Mouse (Mus musculus): ENCODE results near the gene Ipmk.

The Ipmk gene

GRCm38 (mm10) chr10:71341290-71341689 is 6.3 kb upstream of the Ipmk start:
- DNase-seq = no peak

GRCm38 (mm10) chr10:71342030-71342805 is 5.3 kb upstream of the Ipmk start:
- DNase-seq = peak; percentile 27 to 42

DNA sequence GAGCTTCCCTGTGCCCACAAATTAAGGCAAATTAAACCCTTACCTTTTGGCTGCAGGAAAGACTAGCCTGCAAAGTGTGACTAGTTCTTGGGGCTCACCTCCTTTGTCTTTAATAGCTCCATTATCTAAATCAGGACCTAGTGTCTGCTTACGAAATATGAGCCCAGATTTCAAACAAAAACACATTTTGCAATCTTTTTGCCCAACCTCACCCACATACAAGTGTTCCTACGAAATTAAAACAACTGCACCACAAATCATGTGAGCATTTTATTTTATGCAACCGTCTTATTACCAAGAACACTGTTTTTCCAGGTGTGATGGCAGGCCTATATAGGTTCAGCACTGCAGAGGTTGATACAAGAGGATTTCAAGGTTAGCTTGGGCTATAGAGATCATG is 4.4 kb upstream of the Ipmk start:
- DNase-seq = no peak

- peak in 1 of 2 experiments; percentile 17 for DNase-seq
These were observed 3.8 kb upstream of the Ipmk start for GRCm38 (mm10) chr10:71343567-71344265.

DNA sequence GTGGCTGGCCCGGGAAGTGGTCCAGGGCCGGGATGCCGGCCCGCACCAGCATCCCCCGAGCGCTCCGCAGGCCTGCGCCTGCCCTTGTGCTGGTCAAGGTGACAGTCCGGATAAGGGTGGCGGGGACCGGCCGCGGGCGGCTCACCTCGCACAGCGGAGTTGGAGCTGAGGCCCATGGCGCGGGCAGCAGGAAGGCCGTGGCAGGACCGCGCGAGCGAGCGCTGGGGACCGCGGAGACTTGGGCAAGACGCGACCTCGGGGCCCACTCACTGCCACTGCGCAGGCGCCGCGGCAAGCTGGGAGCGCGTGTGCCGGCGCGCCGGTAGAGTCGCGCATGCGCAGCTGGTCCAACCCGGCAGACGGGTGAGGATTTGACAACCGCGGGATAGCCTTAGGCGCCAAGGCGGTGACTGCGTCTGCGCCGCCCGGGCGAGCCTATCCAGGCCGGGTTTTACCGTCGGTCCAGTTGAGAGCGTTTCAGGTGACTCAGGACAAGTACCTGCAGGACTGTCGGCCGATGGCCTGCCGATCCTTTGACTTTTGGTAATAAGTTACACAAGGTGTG is 2.9 kb upstream of the Ipmk start, which contains the start of gene Cisd1:
Gene Cisd1, minus strand, starts transcription at position 376 of the 565 bp plus-strand sequence.
- DNase-seq = peak; percentile 98 to 99

- no peak for DNase-seq
These were observed 1.5 kb upstream of the Ipmk start for GRCm38 (mm10) chr10:71346106-71346505.

- peak; percentile 27 to 86 for DNase-seq
These were observed 648 bp upstream of the Ipmk start for GRCm38 (mm10) chr10:71346722-71347508.

- DNase-seq = no peak
These were observed 537 bp downstream of the Ipmk start for GRCm38 (mm10) chr10:71347964-71348636.

DNA sequence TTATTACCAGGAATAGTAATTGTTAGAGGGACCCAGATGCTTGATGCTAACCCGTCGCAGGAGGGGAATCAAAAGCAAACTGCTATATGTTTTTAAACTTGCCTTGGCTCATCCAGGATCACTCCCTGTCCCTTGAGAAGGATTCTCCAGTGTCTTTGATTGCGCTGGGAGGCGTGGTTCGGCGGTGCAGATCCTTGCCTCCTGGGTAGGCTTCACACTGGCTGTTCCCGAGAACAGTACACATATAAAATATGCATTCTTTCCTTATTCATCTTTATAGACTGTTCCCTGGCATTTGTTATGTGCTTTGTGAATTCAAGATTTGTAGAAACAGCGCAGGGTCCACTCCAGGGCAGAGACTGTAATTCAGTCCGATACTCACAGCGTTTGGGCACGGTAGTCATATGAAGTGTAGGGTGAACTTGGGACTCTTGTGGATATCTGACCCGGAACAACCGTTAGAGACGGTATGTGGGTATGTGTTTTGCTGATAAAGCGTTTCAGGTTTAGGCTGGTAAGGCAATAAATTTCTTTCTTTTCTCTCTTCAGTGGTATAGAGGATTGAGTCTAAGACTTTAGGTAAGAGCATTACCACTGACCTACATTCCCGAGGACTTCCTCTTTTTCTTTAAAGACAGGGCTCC is 1.2 kb downstream of the Ipmk start:
- DNase-seq = peak; percentile 9 to 24

- no peak for DNase-seq
These were observed 1.7 kb downstream of the Ipmk start for GRCm38 (mm10) chr10:71349290-71349689.

DNA sequence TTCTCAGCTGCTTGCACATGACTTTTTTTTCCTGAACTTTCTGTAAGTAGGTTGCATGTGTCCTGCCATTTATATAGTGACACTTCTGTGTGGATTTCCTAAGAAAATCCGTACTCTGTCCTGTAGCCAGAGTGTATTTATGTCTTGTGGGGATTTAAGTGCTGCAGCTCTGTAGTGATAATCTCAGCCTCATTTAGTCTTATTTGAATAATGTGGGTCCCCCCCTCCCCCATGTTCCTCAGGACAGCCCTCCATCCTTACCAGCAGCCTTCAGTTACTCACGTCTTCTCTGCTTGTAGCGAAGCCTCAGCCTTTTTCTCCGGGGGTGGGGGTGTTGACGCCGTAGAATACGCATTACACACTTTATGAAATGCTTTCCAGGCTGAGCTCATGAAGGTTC is 3.7 kb downstream of the Ipmk start:
- no peak for DNase-seq

GRCm38 (mm10) chr10:71353850-71354249 is 6.3 kb downstream of the Ipmk start:
- no peak for DNase-seq

GRCm38 (mm10) chr10:71354947-71355346 is 7.4 kb downstream of the Ipmk start:
- no peak for DNase-seq

DNA sequence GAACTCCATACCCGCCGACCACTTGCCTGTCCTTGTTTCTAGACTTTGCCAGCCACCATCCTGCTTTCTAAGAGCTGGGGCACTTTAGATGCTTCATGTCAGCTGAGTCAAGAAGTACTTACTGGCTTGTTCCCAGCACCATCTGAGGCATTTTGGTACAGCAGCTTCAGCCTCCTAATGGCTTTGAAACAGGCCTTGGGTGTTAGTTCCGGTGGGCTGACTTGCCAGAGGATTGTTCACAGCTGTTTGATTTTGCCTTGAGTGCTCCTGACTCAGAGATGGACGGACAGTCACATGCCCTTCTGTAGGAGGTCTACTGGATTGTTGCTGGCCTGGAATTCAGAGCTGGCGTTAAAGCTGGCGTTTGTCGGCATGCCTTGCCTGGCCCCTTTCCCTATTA is 13.5 kb downstream of the Ipmk start:
- peak; percentile 19 to 21 for DNase-seq

GRCm38 (mm10) chr10:71361836-71362562 is 14.4 kb downstream of the Ipmk start:
- peak in 1 of 2 experiments; percentile 20 for DNase-seq

DNA sequence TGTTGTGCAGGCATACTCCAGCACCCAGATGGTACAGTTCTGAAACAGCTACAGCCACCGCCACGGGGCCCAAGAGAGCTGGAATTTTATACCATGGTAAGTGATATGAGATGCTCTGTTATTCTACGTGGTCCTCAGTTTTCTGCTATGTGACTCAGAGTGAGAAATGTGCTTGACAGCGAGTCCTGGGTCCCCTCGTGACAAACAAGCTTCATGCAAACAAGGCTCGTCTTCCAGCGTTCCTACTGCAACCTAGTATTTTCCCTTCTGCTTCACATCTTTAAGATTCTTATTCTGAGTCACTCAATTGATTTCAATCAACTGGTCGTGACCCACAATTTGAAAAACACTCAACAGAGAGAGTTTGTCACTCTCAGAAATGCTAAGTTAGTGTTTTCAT is 15.9 kb downstream of the Ipmk start:
- no peak for DNase-seq

GRCm38 (mm10) chr10:71363858-71364257 is 16.3 kb downstream of the Ipmk start:
- no peak for DNase-seq

GRCm38 (mm10) chr10:71368128-71368940 is 20.8 kb downstream of the Ipmk start:
- no peak for DNase-seq

DNA sequence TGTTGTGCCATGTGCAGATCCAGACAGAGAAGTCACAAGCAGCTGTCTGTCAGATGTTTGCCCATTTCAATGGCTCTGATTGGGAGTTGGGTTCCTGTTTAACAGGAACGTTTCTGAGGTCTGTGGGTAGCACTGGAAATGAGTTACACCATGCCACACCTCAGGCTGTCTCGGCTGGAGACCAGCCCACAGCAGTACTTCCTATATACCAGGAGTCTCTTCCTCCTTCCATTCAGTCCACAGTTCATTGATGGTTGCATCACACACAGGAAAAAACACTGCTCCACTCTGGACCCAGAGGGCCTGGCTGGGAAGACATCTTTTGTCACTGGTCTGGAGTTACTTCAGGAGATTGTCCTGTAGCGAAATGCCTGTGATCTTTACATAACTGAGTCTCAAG is 21.9 kb downstream of the Ipmk start:
- no peak for DNase-seq

DNA sequence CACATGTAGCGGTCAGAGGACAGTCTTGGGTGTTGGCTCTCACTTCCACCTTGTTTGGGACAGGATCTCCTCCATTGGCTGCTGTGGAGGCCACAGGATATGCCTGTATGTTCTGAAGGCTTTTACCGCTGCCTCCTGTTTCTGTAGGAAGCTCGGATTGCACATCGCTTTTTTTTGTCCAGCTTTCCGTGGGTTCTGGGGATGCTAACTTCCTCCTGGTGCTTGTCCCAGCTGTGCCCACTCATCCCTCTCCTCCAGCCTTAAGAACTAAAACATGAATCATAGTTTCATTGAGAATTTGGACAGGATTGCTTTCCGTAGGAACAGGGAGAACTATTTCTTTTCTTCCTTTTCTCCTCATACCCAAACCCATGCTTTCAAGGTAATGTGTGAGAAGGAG is 24.3 kb downstream of the Ipmk start:
- no peak for DNase-seq

Data from cerebellum, postnatal 10 days (tissue).